Mouse (Mus musculus): ENCODE data around the gene Drc3. TPM values are rescaled to one million over a fixed set of nuclear protein-coding genes. Genes with fewer than 3 reads are reported as not detected.

Gene Drc3
- polyA plus RNA-seq, 1 experiment from 2014 or later: 3.8 TPM

GRCm38 (mm10) chr11:60412921-60413320, 59.8 kb downstream of the Drc3 start:
- WGBS: 91% methylated on average over 2 of the region's 2 CpGs
- no peak overlapping the region for H3K4me3 ChIP-seq
- H3K27ac ChIP-seq (replicated peaks): no peak overlapping the region
- H3K4me1 ChIP-seq (replicated peaks): peaks cover 26% of the 10 kb centered on the region
- no peak for ATAC-seq (ENCODE audit: low read depth)
- H3K9me3 ChIP-seq: no peaks in the 10 kb centered on the region
- no peak overlapping the region for H3K4me2 ChIP-seq
- H3K9ac ChIP-seq: no peak overlapping the region
- no peaks in the 10 kb centered on the region for H3K27me3 ChIP-seq
- H3K36me3 ChIP-seq: peaks cover 16% of the 10 kb centered on the region

GRCm38 (mm10) chr11:60416590-60416962, 63.4 kb downstream of the Drc3 start:
- peak; percentile 57; the same call in 1 of the 2 replicates for ATAC-seq (ENCODE audit: low read depth)
- Histone ChIP-seq H3K9ac (peak overlapping the region; percentile 83), H3K9me3 (no peaks in the 10 kb centered on the region), H3K27me3 (no peaks in the 10 kb centered on the region), H3K27ac (replicated peaks) (peak overlapping the region; percentile 75), H3K4me3 (peak overlapping the region; percentile 92), H3K36me3 (no peaks in the 10 kb centered on the region), H3K4me2 (peak overlapping the region; percentile 83), H3K4me1 (replicated peaks) (peaks cover 42% of the 10 kb centered on the region)
- WGBS: under 1% methylated on average over 21 of the region's 21 CpGs

GRCm38 (mm10) chr11:60416963-60417716, 64.0 kb downstream of the Drc3 start, which contains the start of gene Gid4:
TSS of gene Gid4 (plus strand) at chr11:60417145.
- no peaks in the 10 kb centered on the region for H3K27me3 ChIP-seq
- H3K27ac ChIP-seq (replicated peaks): peak within 1 kb of the TSS; percentile 89
- under 1% methylated on average over 73 of the region's 81 CpGs for WGBS
- peak within 1 kb of the TSS; percentile 83 for H3K4me2 ChIP-seq
- H3K9ac ChIP-seq: peak within 1 kb of the TSS; percentile 92
- ATAC-seq (ENCODE audit: low read depth): peak; percentile 97
- peaks cover 42% of the 10 kb centered on the region for H3K4me1 ChIP-seq (replicated peaks)
- H3K36me3 ChIP-seq: no peaks in the 10 kb centered on the region
- H3K9me3 ChIP-seq: no peaks in the 10 kb centered on the region
- peak within 1 kb of the TSS; percentile 92 for H3K4me3 ChIP-seq

- H3K4me1 ChIP-seq (replicated peaks): peaks cover 42% of the 10 kb centered on the region
- peak within 1 kb of the TSS; percentile 89 for H3K27ac ChIP-seq (replicated peaks)
- H3K4me2 ChIP-seq: peak within 1 kb of the TSS; percentile 83
- no peaks in the 10 kb centered on the region for H3K9me3 ChIP-seq
- peak; percentile 55 for ATAC-seq (ENCODE audit: low read depth)
- H3K36me3 ChIP-seq: no peaks in the 10 kb centered on the region
- H3K9ac ChIP-seq: peak within 1 kb of the TSS; percentile 92
- WGBS: under 1% methylated on average over 36 of the region's 39 CpGs
- no peaks in the 10 kb centered on the region for H3K27me3 ChIP-seq
- H3K4me3 ChIP-seq: peak within 1 kb of the TSS; percentile 92
These were observed 64.8 kb downstream of the Drc3 start, which contains the start of gene Atpaf2 for GRCm38 (mm10) chr11:60417717-60418472. TSS of gene Atpaf2 (minus strand) at chr11:60418457.

GRCm38 (mm10) chr11:60418473-60418803, 65.3 kb downstream of the Drc3 start:
- no peak for ATAC-seq (ENCODE audit: low read depth)
- Histone ChIP-seq H3K27me3 (no peaks in the 10 kb centered on the region), H3K36me3 (no peaks in the 10 kb centered on the region), H3K9me3 (no peaks in the 10 kb centered on the region), H3K27ac (replicated peaks) (no peak overlapping the region), H3K4me3 (peak overlapping the region; percentile 92), H3K4me1 (replicated peaks) (peaks cover 42% of the 10 kb centered on the region), H3K9ac (peak overlapping the region; percentile 92), H3K4me2 (peak overlapping the region; percentile 83)
- 26% methylated on average over 6 of the region's 6 CpGs for WGBS

DNA sequence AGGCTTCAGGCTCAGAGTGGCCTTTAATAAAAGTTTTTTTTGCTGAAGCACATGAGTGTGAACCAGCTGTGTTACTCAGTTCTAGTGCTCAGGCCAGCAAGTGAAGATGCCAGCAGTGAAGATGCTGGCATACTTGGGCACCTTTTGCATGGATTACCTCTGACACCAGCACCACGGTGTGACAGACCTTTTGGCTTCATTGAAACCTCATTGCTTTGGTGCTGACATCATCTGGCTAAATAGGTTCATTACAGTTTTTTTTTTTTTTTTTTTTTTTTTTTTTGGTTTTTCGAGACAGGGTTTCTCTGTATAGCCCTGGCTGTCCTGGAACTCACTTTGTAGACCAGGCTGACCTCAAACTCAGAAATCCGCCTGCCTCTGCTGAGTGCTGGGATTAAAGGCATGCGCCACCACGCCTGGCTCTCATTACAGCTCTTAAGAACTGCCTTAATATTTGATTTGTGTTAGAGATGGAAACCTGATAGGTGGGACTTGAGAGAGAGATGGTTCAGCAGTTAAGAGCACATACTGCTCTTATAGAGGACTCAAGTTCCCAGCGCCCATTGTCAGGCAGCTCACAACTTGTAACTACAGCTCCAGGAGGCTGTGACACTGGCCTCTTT, 69.0 kb downstream of the Drc3 start:
- no peak overlapping the region for H3K9ac ChIP-seq
- no peak overlapping the region for H3K27ac ChIP-seq (replicated peaks)
- H3K9me3 ChIP-seq: no peaks in the 10 kb centered on the region
- 65% methylated on average over 6 of the region's 6 CpGs for WGBS
- H3K36me3 ChIP-seq: peaks cover 14% of the 10 kb centered on the region
- no peak overlapping the region for H3K4me3 ChIP-seq
- H3K27me3 ChIP-seq: no peaks in the 10 kb centered on the region
- H3K4me1 ChIP-seq (replicated peaks): peaks cover 18% of the 10 kb centered on the region
- H3K4me2 ChIP-seq: no peak overlapping the region
- ATAC-seq (ENCODE audit: low read depth): no peak

GRCm38 (mm10) chr11:60423006-60423405, 69.9 kb downstream of the Drc3 start:
- WGBS: 31% methylated on average over 1 of the region's 1 CpGs
- ATAC-seq (ENCODE audit: low read depth): no peak

GRCm38 (mm10) chr11:60426417-60426816, 73.3 kb downstream of the Drc3 start:
- ATAC-seq (ENCODE audit: low read depth): no peak
- H3K36me3 ChIP-seq: peaks cover 43% of the 10 kb centered on the region
- H3K27ac ChIP-seq (replicated peaks): no peak overlapping the region
- no peak overlapping the region for H3K4me3 ChIP-seq
- no peak overlapping the region for H3K9ac ChIP-seq
- H3K9me3 ChIP-seq: no peaks in the 10 kb centered on the region
- no peaks in the 10 kb centered on the region for H3K4me1 ChIP-seq (replicated peaks)
- no peaks in the 10 kb centered on the region for H3K27me3 ChIP-seq
- WGBS: 79% methylated on average over 1 of the region's 1 CpGs
- H3K4me2 ChIP-seq: no peak overlapping the region

More at GRCm38 (mm10) chr11:60423006-60423405, 69.9 kb downstream of the Drc3 start:
- H3K9ac ChIP-seq: no peak overlapping the region
- no peak overlapping the region for H3K4me2 ChIP-seq
- peaks cover 23% of the 10 kb centered on the region for H3K36me3 ChIP-seq
- no peak overlapping the region for H3K4me3 ChIP-seq
- peaks cover 16% of the 10 kb centered on the region for H3K4me1 ChIP-seq (replicated peaks)
- H3K27ac ChIP-seq (replicated peaks): no peak overlapping the region
- H3K27me3 ChIP-seq: no peaks in the 10 kb centered on the region
- no peaks in the 10 kb centered on the region for H3K9me3 ChIP-seq

GRCm38 (mm10) chr11:60427628-60428027, 74.5 kb downstream of the Drc3 start:
- no peak overlapping the region for H3K4me2 ChIP-seq
- peaks cover 53% of the 10 kb centered on the region for H3K36me3 ChIP-seq
- H3K4me1 ChIP-seq (replicated peaks): no peaks in the 10 kb centered on the region
- H3K4me3 ChIP-seq: no peak overlapping the region
- H3K27ac ChIP-seq (replicated peaks): no peak overlapping the region
- WGBS: 96% methylated on average over 3 of the region's 3 CpGs
- H3K27me3 ChIP-seq: no peaks in the 10 kb centered on the region
- H3K9ac ChIP-seq: no peak overlapping the region
- ATAC-seq (ENCODE audit: low read depth): no peak
- no peaks in the 10 kb centered on the region for H3K9me3 ChIP-seq

DNA sequence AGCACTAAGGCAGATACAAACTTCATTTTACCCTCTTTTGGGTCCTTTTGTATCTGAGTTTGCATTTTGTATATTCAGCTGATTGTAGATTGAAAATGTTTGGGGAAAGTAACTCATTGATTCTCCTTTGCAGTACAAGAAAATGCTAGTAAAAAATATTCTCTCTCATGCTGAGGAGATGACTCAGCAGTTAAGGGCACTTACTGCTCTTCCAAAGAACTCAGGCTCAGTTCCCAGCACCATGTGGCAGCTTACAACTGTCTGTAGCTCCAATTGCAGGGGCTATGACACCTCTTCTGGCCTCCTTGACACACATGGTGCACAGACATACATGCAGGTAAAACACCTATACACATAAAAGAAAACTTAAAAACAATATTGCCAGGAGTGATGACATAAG, 80.4 kb downstream of the Drc3 start:
- Histone ChIP-seq H3K9me3 (no peaks in the 10 kb centered on the region), H3K27me3 (no peaks in the 10 kb centered on the region), H3K9ac (no peak overlapping the region), H3K36me3 (peaks cover 79% of the 10 kb centered on the region), H3K4me3 (no peak overlapping the region), H3K27ac (replicated peaks) (no peak overlapping the region), H3K4me2 (no peak overlapping the region), H3K4me1 (replicated peaks) (no peaks in the 10 kb centered on the region)
- no peak for ATAC-seq (ENCODE audit: low read depth)

GRCm38 (mm10) chr11:60435133-60435532, 82.0 kb downstream of the Drc3 start:
- H3K36me3 ChIP-seq: peaks cover 80% of the 10 kb centered on the region

GRCm38 (mm10) chr11:60436618-60437017, 83.5 kb downstream of the Drc3 start:
- Histone ChIP-seq H3K27ac (replicated peaks) (no peak overlapping the region), H3K36me3 (peaks cover 83% of the 10 kb centered on the region), H3K9me3 (no peaks in the 10 kb centered on the region), H3K9ac (no peak overlapping the region), H3K4me1 (replicated peaks) (no peaks in the 10 kb centered on the region), H3K4me3 (no peak overlapping the region), H3K27me3 (no peaks in the 10 kb centered on the region), H3K4me2 (no peak overlapping the region)
- 92% methylated on average over 3 of the region's 3 CpGs for WGBS
- no peak for ATAC-seq (ENCODE audit: low read depth)

More at GRCm38 (mm10) chr11:60435133-60435532, 82.0 kb downstream of the Drc3 start:
- Histone ChIP-seq H3K27me3 (no peaks in the 10 kb centered on the region), H3K27ac (replicated peaks) (no peak overlapping the region), H3K9me3 (no peaks in the 10 kb centered on the region), H3K4me1 (replicated peaks) (no peaks in the 10 kb centered on the region), H3K4me3 (no peak overlapping the region), H3K4me2 (no peak overlapping the region), H3K9ac (no peak overlapping the region)
- no peak for ATAC-seq (ENCODE audit: low read depth)
- 94% methylated on average over 1 of the region's 1 CpGs for WGBS

Measured in neural tube, embryonic 13.5 days (tissue).